Mouse (Mus musculus): ENCODE data around the gene Cnga4. TPM values are rescaled to one million over a fixed set of nuclear protein-coding genes. Genes with fewer than 3 reads are reported as not detected.

The Cnga4 gene
- total RNA-seq, 2 experiments from 2014 or later: 0.36 to 0.43 TPM

Other genes starting within 250 kb of the Cnga4 start
- gene Olfr684, start 240.9 kb upstream of the Cnga4 start, total RNA-seq (2021): not detected
- not detected for gene Olfr685, start 218.6 kb upstream of the Cnga4 start, total RNA-seq (2021)
- not detected for gene Olfr686, start 197.1 kb upstream of the Cnga4 start, total RNA-seq (2021)
- not detected for gene Olfr688, start 116.5 kb upstream of the Cnga4 start, total RNA-seq (2021)
- gene Olfr689, start 93.4 kb upstream of the Cnga4 start, total RNA-seq (2021): not detected
- gene Olfr690, start 70.5 kb upstream of the Cnga4 start, total RNA-seq (2021): under 1 TPM; 0.32 to 0.61 TPM
- under 1 TPM; 0.36 to 0.39 TPM for gene Olfr691, start 62.3 kb upstream of the Cnga4 start, total RNA-seq (2021)
- gene Olfr692, start 36.3 kb upstream of the Cnga4 start, total RNA-seq (2021): not detected
- gene Gm5901, start 29.5 kb upstream of the Cnga4 start, total RNA-seq (2021): not detected
- 10 to 100 TPM; 67.7 to 71.4 TPM for gene Fam160a2, start 4.5 kb upstream of the Cnga4 start, total RNA-seq (2021)
- gene Cckbr, start 21.2 kb downstream of the Cnga4 start, total RNA-seq (2021): 10 to 100 TPM; 28.8 to 35.4 TPM
- gene Cavin3, start 77.7 kb downstream of the Cnga4 start, total RNA-seq (2021): 10 to 100 TPM; 11.1 to 13.4 TPM
- gene Smpd1, start 149.8 kb downstream of the Cnga4 start, total RNA-seq (2021): 100 to 1,000 TPM in 1 of 2 experiments, 10 to 100 TPM in 1; 99.5 to 101 TPM
- gene Apbb1, start 177.1 kb downstream of the Cnga4 start, total RNA-seq (2021): 100 to 1,000 TPM; 422 to 438 TPM
- not detected for gene Hpx, start 195.6 kb downstream of the Cnga4 start, total RNA-seq (2021)
- 100 to 1,000 TPM; 144 to 151 TPM for gene Trim3, start 229.0 kb downstream of the Cnga4 start, total RNA-seq (2021)
- 10 to 100 TPM; 76.9 to 82.2 TPM for gene Timm10b, start 235.5 kb downstream of the Cnga4 start, total RNA-seq (2021)
- 10 to 100 TPM; 88.1 to 97.9 TPM for gene Arfip2, start 235.8 kb downstream of the Cnga4 start, total RNA-seq (2021)
- gene Gm45799, start 236.0 kb downstream of the Cnga4 start, total RNA-seq (2021): 10 to 100 TPM; 10.8 to 11.6 TPM
- 1 to 10 TPM; 4.9 to 6.1 TPM for gene Dnhd1, start 246.3 kb downstream of the Cnga4 start, total RNA-seq (2021)